Mouse (Mus musculus) MEL (cell line): ENCODE data around the gene Hnrnpr.

Source experiments
- CTCF ChIP-seq, 3 experiments: IDR thresholded peaks in 2 of 3; conservative IDR thresholded peaks in 1 of 3; 2 replicates each; pipeline ENCODE4 v1.5.1; 2011 to 2012; ENCODE audit warnings: low read length in 3 of 3, low read depth in 2 of 3, mild to moderate bottlenecking in 2 of 3, improper control_type of control experiment in 1 of 3, inconsistent platforms in 1 of 3, mixed read lengths in 1 of 3, moderate library complexity in 1 of 3; ENCODE audit not compliant: control insufficient read depth in 1 of 3, insufficient read depth in 1 of 3, poor library complexity in 1 of 3, severe bottlenecking in 1 of 3
- E2F4 ChIP-seq: IDR thresholded peaks from 2 replicates; pipeline ENCODE4 v1.6.1; 2011; ENCODE audit warnings: low read depth, low read length, improper control_type of control experiment, borderline replicate concordance
- ETS1 ChIP-seq: IDR thresholded peaks from 2 replicates; pipeline ENCODE4 v1.6.1; 2012; ENCODE audit warnings: low read depth, mild to moderate bottlenecking, inconsistent platforms, low read length, improper control_type of control experiment, moderate library complexity
- MXI1 ChIP-seq: IDR thresholded peaks from 2 replicates; pipeline ENCODE4 v1.6.1; 2011; ENCODE audit warnings: mild to moderate bottlenecking, low read depth, low read length, improper control_type of control experiment
- POLR2A ChIP-seq, 2 experiments: IDR thresholded peaks; 2 replicates each; pipeline ENCODE4 v1.6.1; 2011 to 2012; ENCODE audit warnings: low read length in 2 of 2, mild to moderate bottlenecking in 2 of 2, control low read depth in 1 of 2, improper control_type of control experiment in 1 of 2, low read depth in 1 of 2, moderate library complexity in 1 of 2; ENCODE audit not compliant: control insufficient read depth in 1 of 2, insufficient read depth in 1 of 2, poor library complexity in 1 of 2
- RAD21 ChIP-seq: IDR thresholded peaks from 2 replicates; pipeline ENCODE4 v1.6.1; 2011; ENCODE audit warnings: mild to moderate bottlenecking, low read depth, low read length, improper control_type of control experiment
- USF1 ChIP-seq: IDR thresholded peaks from 2 replicates; pipeline ENCODE4 v1.6.1; 2014; ENCODE audit warnings: low read depth, mild to moderate bottlenecking, inconsistent platforms, low read length, improper control_type of control experiment, moderate library complexity
- USF2 ChIP-seq, 2 experiments: IDR thresholded peaks; 2 replicates each; pipeline ENCODE4 v1.6.1; 2011 to 2012; ENCODE audit warnings: improper control_type of control experiment in 2 of 2, low read length in 2 of 2, borderline replicate concordance in 1 of 2, inconsistent platforms in 1 of 2, low read depth in 1 of 2, mild to moderate bottlenecking in 1 of 2; ENCODE audit not compliant: insufficient read depth in 1 of 2
- ZMIZ1 ChIP-seq: IDR thresholded peaks from 2 replicates; pipeline ENCODE4 v1.6.1; 2012; ENCODE audit warnings: low read depth, mild to moderate bottlenecking, inconsistent platforms, low read length, improper control_type of control experiment, moderate library complexity
- ZNF384 ChIP-seq: IDR thresholded peaks from 2 replicates; pipeline ENCODE4 v1.6.1; 2012; ENCODE audit warnings: low read depth, mild to moderate bottlenecking, inconsistent platforms, low read length, improper control_type of control experiment

DNA sequence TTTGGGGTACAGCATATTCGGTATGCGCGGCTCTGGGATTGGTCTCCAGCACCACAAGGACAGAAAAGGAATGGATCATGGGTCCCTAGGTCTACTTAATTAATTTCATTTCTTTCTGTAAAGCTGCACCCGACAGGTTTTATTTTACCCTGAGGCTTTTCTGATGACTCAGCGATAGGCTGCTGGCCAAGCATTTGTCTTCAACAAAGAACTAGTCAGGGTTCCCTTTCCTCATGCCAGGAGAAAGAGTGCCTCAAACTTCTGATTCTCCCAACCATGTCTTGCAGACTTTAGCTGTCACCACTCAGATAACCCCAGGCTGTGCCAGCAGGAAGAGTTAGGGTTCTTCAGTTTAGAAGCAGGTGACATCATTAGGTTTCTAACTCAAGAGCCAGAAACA lies 66.3 kb downstream of the Hnrnpr start:
- no peak for TF ChIP-seq ETS1
- TF ChIP-seq MXI1: no peak
- TF ChIP-seq RAD21: no peak
- TF ChIP-seq USF2 (IDR thresholded peaks at IDR 0.05; ENCODE audit: borderline replicate concordance in 1 of 2, insufficient read depth in 1 of 2, low read depth in 1 of 2, low read length in 2 of 2): no peak
- no peak for TF ChIP-seq ZNF384
- no peak for TF ChIP-seq POLR2A (IDR thresholded peaks at IDR 0.05; ENCODE audit: control insufficient read depth in 1 of 2, insufficient read depth in 1 of 2, low read depth in 1 of 2, low read length in 2 of 2, poor library complexity in 1 of 2)
- TF ChIP-seq USF1: no peak
- no peak for TF ChIP-seq ZMIZ1
- no peak for TF ChIP-seq CTCF (IDR thresholded peaks at IDR 0.05 in 2 of 3, conservative IDR thresholded peaks at IDR 0.05 in 1 of 3; ENCODE audit: control insufficient read depth in 1 of 3, insufficient read depth in 1 of 3, low read depth in 2 of 3, low read length in 3 of 3, poor library complexity in 1 of 3, severe bottlenecking in 1 of 3)
- no peak for TF ChIP-seq E2F4
